Mouse (Mus musculus): ENCODE data around the gene Emcn. TPM values are rescaled to one million over a fixed set of nuclear protein-coding genes. Genes with fewer than 3 reads are reported as not detected.

Emcn gene
- total and polyA plus RNA-seq, 3 experiments: not detected

DNA sequence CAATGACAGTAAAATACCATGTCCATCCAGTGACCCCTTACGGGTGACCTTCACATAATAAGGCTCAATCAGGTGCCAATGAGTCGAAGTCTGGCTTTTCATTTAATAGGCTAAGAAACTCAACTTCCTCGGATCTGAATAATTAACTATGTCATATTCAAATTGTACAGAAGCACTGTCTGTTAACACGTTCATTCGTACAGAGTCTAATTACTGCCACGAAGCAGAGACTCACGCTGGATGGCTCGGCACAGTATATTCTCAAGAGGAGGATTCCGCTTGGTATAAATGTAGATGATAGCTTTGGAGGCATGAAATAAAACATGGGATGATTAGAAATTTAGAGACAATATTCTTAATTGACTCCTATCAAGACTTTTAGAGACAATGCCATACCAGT, 11.0 kb upstream of the Emcn start:
- H3K79me2 ChIP-seq (ENCODE audit: control insufficient read depth, insufficient read depth, low read length, poor library complexity): no peaks in the 10 kb centered on the region
- no peak overlapping the region for H3K9ac ChIP-seq (ENCODE audit: control insufficient read depth, low read depth, low read length, poor library complexity, severe bottlenecking)
- no peaks in the 10 kb centered on the region for H3K4me1 ChIP-seq (ENCODE audit: control insufficient read depth in 1 of 2, insufficient read depth in 2 of 2, low read length in 2 of 2)
- H3K9me3 ChIP-seq (replicated peaks; ENCODE audit: insufficient read depth, low read length): no peaks in the 10 kb centered on the region
- no peaks in the 10 kb centered on the region for H3K36me3 ChIP-seq (ENCODE audit: control insufficient read depth in 1 of 2, insufficient read depth in 2 of 2, low read length in 2 of 2)
- H3K27me3 ChIP-seq (ENCODE audit: control insufficient read depth in 1 of 2, insufficient read depth in 2 of 2, low read length in 2 of 2): no peaks in the 10 kb centered on the region
- H3K27ac ChIP-seq (ENCODE audit: control insufficient read depth, low read depth, low read length): no peak overlapping the region
- H3K4me3 ChIP-seq (ENCODE audit: control insufficient read depth in 1 of 2, insufficient read depth in 1 of 2, low read depth in 2 of 2, low read length in 2 of 2): no peak overlapping the region
- TF ChIP-seq RAD21 (IDR thresholded peaks at IDR 0.05; ENCODE audit: low read depth, low read length): no peak
- no peak for TF ChIP-seq EP300 (IDR thresholded peaks at IDR 0.05; ENCODE audit: low read depth in 1 of 2, low read length in 2 of 2)
- no peak for TF ChIP-seq USF2 (IDR thresholded peaks at IDR 0.05; ENCODE audit: borderline replicate concordance in 1 of 2, insufficient read depth in 1 of 2, low read depth in 1 of 2, low read length in 2 of 2)
- TF ChIP-seq KAT2A (conservative IDR thresholded peaks at IDR 0.05; ENCODE audit: low read depth, low read length): no peak
- TF ChIP-seq USF1 (IDR thresholded peaks at IDR 0.05; ENCODE audit: low read depth, low read length): no peak
- TF ChIP-seq GATA1 (IDR thresholded peaks at IDR 0.05; ENCODE audit: low read depth, low read length): no peak
- TF ChIP-seq TCF12 (IDR thresholded peaks at IDR 0.05; ENCODE audit: low read depth, low read length): no peak
- TF ChIP-seq GABPA (IDR thresholded peaks at IDR 0.05; ENCODE audit: low read depth, low read length): no peak
- TF ChIP-seq ZNF384 (IDR thresholded peaks at IDR 0.05; ENCODE audit: low read depth, low read length): no peak
- peak; percentile 4 for DNase-seq (ENCODE audit: low read depth, low spot score)

DNA sequence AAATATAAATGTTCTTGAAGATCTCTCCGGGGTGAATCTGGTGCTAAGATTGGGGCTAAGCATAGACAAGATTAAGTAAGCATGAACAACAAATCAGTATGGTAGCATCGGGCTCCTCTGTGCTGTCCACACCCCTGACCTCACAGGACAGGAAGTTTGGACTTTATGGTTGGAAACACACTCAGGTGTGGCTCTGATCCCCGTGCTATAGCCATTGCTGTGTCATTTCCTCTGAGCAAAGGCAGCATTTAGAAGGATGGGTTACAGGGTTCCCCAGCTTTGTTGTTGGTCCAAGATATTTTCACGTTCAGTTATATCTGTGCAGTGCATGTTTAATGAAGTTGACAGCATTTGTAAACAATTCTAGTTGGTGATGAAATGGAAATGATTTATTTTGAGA, 9.9 kb upstream of the Emcn start:
- H3K36me3 ChIP-seq (ENCODE audit: control insufficient read depth in 1 of 2, insufficient read depth in 2 of 2, low read length in 2 of 2): no peaks in the 10 kb centered on the region
- no peaks in the 10 kb centered on the region for H3K27me3 ChIP-seq (ENCODE audit: control insufficient read depth in 1 of 2, insufficient read depth in 2 of 2, low read length in 2 of 2)
- TF ChIP-seq BHLHE40 (IDR thresholded peaks at IDR 0.05; ENCODE audit: borderline replicate concordance, low read depth, low read length) (no peak), USF1 (IDR thresholded peaks at IDR 0.05; ENCODE audit: low read depth, low read length) (no peak), USF2 (IDR thresholded peaks at IDR 0.05; ENCODE audit: borderline replicate concordance in 1 of 2, insufficient read depth in 1 of 2, low read depth in 1 of 2, low read length in 2 of 2) (no peak), E2F4 (IDR thresholded peaks at IDR 0.05; ENCODE audit: borderline replicate concordance, low read depth, low read length) (no peak), EP300 (IDR thresholded peaks at IDR 0.05; ENCODE audit: low read depth in 1 of 2, low read length in 2 of 2) (no peak), MAX (IDR thresholded peaks at IDR 0.05; ENCODE audit: low read length) (no peak)
- no peak overlapping the region for H3K27ac ChIP-seq (ENCODE audit: control insufficient read depth, low read depth, low read length)
- no peaks in the 10 kb centered on the region for H3K79me2 ChIP-seq (ENCODE audit: control insufficient read depth, insufficient read depth, low read length, poor library complexity)
- H3K4me1 ChIP-seq (ENCODE audit: control insufficient read depth in 1 of 2, insufficient read depth in 2 of 2, low read length in 2 of 2): no peaks in the 10 kb centered on the region
- H3K9ac ChIP-seq (ENCODE audit: control insufficient read depth, low read depth, low read length, poor library complexity, severe bottlenecking): no peak overlapping the region
- H3K4me3 ChIP-seq (ENCODE audit: control insufficient read depth in 1 of 2, insufficient read depth in 1 of 2, low read depth in 2 of 2, low read length in 2 of 2): no peak overlapping the region
- no peaks in the 10 kb centered on the region for H3K9me3 ChIP-seq (replicated peaks; ENCODE audit: insufficient read depth, low read length)
- DNase-seq (ENCODE audit: low read depth, low spot score): no peak

DNA sequence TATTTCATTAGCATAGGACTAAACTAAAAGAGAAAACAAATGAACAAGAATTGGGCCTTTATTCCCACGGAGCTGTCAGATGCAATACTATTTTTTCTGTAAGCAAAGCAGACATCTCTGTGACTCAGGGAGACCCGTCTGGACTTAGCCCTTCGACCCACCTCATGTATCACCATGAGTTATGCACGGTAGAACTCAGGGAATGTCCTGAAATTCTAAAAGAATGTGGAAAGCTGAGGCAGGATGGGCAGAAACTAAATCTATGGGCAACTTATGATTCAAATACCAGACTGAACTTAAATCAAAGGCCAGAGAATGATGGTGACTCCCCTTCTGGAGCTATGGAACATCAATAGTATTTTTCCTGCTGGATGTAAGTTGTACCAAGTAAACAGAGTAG, 8.3 kb upstream of the Emcn start:
- no peaks in the 10 kb centered on the region for H3K27me3 ChIP-seq (ENCODE audit: control insufficient read depth in 1 of 2, insufficient read depth in 2 of 2, low read length in 2 of 2)
- H3K9ac ChIP-seq (ENCODE audit: control insufficient read depth, low read depth, low read length, poor library complexity, severe bottlenecking): no peak overlapping the region
- TF ChIP-seq E2F4 (IDR thresholded peaks at IDR 0.05; ENCODE audit: borderline replicate concordance, low read depth, low read length) (no peak), CHD1 (IDR thresholded peaks at IDR 0.05; ENCODE audit: low read depth, low read length) (no peak), TCF12 (IDR thresholded peaks at IDR 0.05; ENCODE audit: low read depth, low read length) (no peak), MYC (IDR thresholded peaks at IDR 0.05; ENCODE audit: low read depth, low read length) (no peak), TBP (IDR thresholded peaks at IDR 0.05; ENCODE audit: low read depth, low read length) (no peak), EP300 (IDR thresholded peaks at IDR 0.05; ENCODE audit: low read depth in 1 of 2, low read length in 2 of 2) (no peak), ZNF384 (IDR thresholded peaks at IDR 0.05; ENCODE audit: low read depth, low read length) (no peak), TAL1 (IDR thresholded peaks at IDR 0.05; ENCODE audit: low read length) (no peak), MXI1 (IDR thresholded peaks at IDR 0.05; ENCODE audit: low read depth, low read length) (no peak), GABPA (IDR thresholded peaks at IDR 0.05; ENCODE audit: low read depth, low read length) (no peak)
- H3K9me3 ChIP-seq (replicated peaks; ENCODE audit: insufficient read depth, low read length): no peaks in the 10 kb centered on the region
- H3K4me1 ChIP-seq (ENCODE audit: control insufficient read depth in 1 of 2, insufficient read depth in 2 of 2, low read length in 2 of 2): no peaks in the 10 kb centered on the region
- no peak overlapping the region for H3K27ac ChIP-seq (ENCODE audit: control insufficient read depth, low read depth, low read length)
- no peaks in the 10 kb centered on the region for H3K79me2 ChIP-seq (ENCODE audit: control insufficient read depth, insufficient read depth, low read length, poor library complexity)
- no peaks in the 10 kb centered on the region for H3K36me3 ChIP-seq (ENCODE audit: control insufficient read depth in 1 of 2, insufficient read depth in 2 of 2, low read length in 2 of 2)
- DNase-seq (ENCODE audit: low read depth, low spot score): no peak
- H3K4me3 ChIP-seq (ENCODE audit: control insufficient read depth in 1 of 2, insufficient read depth in 1 of 2, low read depth in 2 of 2, low read length in 2 of 2): no peak overlapping the region

Measured in MEL (cell line).